Mouse (Mus musculus) large intestine, adult 2 months (tissue): ENCODE results near the gene Snap91. TPM values are rescaled to one million over a fixed set of nuclear protein-coding genes. Genes with fewer than 3 reads are reported as not detected.

Experiments
- DNase-seq: peaks from one replicate; pipeline ENCODE4 v3.0.0-alpha.2; 2012; ENCODE audit warnings: low read depth, low spot score
- WGBS: fragments of 180-500 bp; shearing (Covaris S2); methylation state at CpG from one replicate; pipeline ENCODE4 v1.1.7; 2018; 5-methylcytosine and 5-hydroxymethylcytosine counted together
- polyA plus RNA-seq: library from polyadenylated mRNA; depleted of rRNA; stranded (reverse); fragments of >200 nt; gene quantifications from 2 replicates; pipeline ENCODE4 v1.2.3, GENCODE M21; 2012; rRNA removed

The Snap91 gene
- polyA plus RNA-seq, result 0.58 and 0.75 TPM in 2 replicates

DNA sequence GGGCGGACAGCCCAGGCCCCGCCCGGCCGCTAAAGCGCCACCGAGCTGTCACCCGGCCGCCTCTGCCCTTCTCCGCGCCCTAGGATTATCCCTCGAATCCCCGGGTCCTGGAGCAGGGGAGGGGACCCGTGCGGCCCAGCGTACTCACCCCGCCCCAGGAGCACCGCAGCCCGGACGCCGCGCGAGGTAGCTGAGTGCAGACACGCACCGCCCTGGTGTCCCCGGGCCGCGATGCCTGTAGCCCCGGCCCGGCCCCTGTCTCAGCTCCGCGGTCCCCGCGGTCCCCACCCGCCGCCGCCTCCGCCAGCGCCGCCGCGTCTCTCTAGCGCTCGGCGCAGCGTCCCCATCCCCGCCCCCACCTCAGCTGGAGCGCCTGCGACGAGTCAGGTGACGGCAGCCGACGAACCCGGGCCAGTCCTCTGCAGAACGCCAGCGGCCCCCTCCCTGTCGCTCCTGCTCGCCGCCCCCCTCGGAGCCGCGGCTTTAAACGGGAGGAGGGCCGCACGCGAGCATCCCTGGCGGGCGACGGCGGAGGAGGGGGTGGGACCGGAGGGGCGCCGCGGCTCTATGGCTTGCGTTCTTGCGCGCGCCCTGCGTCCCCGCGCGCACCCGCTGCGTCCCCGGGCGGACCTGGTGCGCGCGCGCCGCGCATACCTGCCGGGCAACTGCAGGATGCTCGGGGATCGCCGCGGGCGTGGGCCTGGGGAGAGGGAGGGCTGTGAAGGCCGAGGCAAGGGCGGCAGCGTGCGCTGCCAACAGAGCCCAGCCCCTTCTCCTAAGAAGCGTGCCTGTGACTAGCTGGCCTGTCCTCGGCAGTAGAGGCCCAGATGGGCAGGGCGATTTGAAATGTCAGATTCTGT lies at the start of gene Snap91:
Snap91 (minus strand) TSS at position 542 of the 860 bp plus-strand sequence.
- DNase-seq, result no peak

DNA sequence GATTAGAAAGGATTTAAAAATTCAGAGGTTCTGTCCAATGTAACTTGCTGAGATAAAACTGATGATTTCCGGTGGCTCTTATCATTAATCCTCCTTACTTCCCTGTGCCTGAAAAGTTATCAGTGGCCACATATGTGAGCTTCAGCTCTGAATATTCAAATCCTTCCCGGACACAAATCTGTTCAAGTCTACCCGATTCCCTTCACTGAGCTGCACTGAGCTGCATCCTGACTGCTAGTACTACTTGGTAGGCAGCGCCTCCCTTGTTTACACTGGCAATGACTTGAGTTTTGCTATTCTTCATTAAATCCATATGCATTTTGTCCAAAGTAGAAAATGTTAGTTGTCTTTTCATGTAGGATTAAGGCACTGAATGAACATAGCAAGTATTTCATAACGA lies 46.1 kb upstream of the Snap91 start:
- no peak for DNase-seq
- WGBS, result 86% methylated on average over 5 of the region's 5 CpGs

More for the DNA sequence above, at the start of gene Snap91:
- WGBS, result 1% methylated on average over 104 of the region's 104 CpGs

DNA sequence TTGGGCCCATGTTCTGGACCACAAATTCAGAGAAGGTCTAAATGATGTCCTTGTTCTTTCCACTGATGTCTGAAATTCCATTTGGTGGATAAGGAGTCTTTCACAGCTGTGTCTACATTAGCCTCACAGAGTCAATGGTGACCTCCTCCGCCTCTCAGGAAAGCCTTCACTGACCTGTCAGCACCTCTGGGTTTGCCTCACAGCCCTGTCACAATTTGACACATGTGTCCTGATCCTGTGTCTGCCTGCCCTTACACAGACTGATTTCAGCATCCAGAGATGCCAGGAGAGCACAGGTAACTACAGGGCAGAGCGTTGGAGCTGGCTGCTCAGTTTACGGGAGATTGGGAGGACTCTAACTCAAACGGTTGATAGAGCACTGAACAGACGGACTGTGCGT lies 45.2 kb upstream of the Snap91 start:
- no peak for DNase-seq
- 71% methylated on average over 6 of the region's 6 CpGs for WGBS

DNA sequence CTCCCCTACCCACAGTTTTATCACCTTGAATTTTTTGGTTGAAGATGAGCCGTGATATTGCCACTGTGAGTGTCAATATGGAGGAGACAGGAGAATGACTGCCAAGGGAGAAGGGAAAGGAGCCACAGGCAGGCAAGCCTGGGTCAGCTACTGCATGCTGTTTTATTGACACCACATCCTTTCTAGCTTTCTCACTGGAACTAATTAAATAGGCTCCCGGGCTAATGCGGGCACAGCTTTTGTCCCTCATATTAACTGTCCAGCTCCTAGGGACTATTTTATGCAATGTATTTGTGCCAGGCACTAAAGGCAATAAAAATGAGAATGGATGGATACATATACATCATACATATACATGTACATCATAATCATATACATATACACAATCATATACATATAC lies 42.0 kb upstream of the Snap91 start:
- 86% methylated on average over 3 of the region's 3 CpGs for WGBS
- no peak for DNase-seq

DNA sequence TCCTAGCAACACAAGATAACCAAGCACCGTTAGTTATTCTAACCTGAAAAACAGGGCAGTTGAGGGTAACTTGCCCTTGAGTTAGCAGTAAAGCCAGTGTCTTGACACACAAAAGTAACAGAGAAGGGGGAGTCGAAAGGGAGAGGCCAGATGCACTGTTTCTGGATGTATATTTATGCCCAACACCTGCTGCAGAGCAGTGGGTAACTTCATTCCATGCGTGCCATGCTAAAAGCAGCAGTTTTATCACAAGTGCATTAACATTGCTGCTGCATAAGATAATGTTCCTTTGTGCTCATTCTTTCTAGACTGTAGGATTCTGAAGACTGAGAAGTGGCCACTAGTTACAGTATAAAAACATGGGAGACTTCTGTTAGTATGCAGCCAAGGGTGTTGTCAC lies 36.1 kb upstream of the Snap91 start:
- 65% methylated on average over 3 of the region's 3 CpGs for WGBS
- DNase-seq, result no peak

DNA sequence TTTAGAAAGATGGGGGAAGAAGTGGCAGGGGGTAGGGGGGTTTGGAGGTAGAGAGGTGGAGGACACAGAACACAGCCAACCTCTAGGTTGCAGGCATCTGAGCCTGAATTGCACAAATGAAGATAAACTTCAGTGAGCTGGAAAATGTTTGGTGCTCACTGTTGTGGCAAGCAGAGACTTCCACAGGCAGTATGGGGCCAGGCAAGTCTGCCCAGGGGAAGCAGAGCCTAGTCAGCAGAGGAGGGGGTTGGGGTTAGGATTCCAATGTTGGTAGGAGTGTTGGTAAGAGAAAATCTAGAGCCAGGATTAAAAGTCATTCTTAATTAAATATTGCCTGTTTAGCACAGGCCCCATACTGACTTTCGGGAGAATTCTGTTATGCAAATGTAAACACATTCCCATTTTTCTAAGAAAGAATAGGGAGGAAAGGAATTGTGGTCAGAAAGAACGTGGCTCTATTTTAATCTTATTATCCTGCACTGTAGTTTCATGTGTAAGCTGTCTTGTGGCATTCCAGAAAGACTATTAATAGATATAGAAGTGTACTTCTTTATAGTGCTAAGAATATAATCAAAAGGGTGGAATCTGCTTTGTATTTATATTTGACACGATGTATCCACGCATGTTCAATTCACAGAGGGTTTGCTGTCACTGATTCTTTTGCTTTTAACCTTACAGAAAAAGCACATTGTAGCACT lies 19.2 kb upstream of the Snap91 start:
- DNase-seq, result no peak
- WGBS, result 59% methylated on average over 4 of the region's 4 CpGs

DNA sequence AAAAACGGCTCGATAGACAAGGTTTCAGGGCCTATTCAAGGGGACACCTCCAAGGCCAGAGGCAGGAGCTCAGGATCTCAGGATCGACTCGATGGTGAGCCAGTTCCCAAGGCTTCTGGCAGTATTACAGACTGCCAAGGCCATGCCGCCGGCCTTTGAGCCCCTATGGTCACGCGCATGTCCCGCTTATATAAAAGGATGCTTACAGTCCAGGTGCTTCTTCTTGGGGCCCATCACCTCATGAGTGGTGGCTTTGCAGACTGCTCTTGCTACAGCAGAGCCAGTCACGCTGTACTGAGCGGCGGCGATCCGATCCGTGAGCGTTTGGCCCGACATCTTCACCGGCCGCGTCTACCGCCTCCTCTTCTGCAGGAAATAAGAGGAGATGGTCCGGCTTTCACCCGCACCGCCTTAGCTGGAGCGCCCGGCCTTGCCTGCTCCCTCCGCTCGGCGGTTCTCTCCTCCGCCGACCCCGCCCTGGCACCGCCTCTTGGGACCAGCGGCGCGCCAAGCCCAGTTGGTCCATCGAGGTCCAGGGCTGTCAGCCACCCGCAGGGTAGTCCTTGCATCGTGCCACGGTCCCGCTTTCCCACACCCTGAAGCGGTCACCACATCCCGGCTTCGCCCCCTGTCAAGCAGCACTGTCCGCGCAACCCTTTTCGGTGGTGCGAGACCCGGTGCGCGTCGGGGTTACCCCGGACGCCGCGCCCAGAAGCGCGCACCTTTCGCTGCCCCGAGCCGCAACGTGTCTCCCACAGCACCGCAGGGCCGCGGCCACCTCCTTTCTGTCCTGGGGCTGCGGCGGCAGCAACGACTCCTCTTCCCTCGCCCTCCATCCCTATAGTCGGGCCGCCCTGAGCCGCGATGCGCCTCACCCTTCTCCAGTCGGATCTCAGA lies 990 bp downstream of the Snap91 start:
- 2% methylated on average over 75 of the region's 75 CpGs for WGBS
- DNase-seq, result no peak

DNA sequence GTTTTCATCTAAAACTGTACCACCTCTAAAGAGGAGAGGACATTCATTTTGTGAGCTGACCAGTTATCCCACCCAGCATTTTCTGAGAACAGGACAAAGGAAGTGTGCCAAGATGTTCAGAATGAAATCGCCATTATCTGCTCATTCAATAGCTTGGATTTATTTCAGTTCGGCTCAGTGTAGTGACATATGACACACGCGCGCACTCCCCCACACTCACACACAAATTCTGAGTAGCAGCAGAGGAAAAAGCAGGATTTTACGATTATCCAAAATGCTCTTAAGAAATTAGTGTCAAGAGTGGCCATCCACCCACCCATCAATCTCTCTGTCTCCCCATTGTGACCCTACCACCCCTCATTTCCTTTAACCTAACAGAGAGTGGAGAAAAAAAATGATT lies 1.7 kb downstream of the Snap91 start:
- no peak for DNase-seq
- 71% methylated on average over 6 of the region's 6 CpGs for WGBS

DNA sequence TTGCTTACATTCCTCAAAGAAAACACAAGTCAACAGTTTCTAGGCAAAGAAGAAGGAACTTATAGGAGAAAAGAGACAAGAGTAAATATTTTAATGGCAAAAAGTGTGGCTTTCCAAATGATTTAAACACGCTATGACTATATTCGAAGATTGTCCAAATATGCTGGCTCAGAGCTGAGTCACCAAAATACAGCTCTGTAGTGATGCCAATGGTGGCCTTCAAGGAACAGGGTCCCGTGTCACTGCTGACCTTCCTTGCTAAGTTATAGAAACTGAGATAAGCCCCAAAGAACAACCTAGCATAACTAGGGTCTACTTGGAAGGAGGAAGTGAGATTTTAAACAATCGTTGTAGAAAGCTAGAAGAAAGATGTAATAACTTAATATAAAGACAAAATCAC lies 6.8 kb downstream of the Snap91 start:
- 61% methylated on average over 4 of the region's 4 CpGs for WGBS

DNA sequence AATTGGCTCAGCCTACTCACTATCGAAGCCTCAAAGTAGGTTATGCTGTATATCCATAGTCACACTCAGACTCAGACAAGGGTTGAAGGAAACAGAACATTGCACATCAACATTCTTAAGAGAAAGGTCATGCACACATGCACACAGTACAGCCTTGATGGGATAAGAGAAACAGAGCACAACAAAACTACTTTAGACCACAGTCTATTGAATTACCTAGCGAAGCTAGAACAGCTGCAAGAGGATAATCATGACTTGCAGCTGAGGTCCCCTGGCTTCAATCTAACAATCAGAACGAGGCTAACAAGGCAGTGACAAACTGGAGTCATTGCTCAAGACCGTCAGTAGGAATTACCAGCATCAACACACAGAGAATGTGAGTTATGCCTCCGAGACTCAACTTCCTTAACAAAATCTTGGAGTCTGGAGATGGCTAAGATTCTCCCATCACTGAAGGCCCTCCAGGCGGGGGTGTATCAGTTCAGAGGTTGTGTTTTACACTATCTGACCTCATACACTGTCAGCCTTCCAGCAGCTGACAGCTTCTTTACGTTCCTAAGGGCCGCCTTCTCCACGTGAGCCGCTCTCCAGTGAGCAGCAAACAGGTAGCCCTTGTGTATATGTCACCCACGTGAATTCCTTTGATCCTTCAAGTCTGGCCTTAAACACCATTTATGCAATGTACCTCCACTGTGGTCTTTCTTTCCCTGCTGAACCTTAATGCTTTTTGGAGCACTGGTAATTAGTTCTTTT lies 10.7 kb downstream of the Snap91 start:
- 52% methylated on average over 11 of the region's 11 CpGs for WGBS
- DNase-seq, result no peak

More for the DNA sequence above, 6.8 kb downstream of the Snap91 start:
- no peak for DNase-seq

DNA sequence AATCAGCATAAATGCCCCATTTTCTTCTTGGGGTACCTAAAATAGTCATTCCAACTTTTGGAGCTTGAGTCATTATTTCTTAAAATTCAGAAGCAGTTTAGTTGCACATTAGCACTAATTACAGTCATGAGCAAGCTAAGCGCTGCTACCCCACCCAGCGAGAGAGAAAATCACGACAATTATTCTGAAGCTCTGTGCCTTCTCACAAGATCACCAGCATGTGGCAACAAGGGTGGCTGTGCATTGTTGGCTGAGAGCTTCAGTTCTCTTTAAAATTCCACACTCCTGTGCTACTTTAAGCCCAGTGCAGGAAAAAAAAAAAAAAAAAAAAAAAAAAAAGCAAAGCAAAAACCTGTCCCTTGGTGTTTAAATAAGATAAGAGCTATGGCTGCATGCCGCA lies 22.4 kb downstream of the Snap91 start:
- WGBS, result 75% methylated on average over 4 of the region's 4 CpGs
- no peak for DNase-seq

DNA sequence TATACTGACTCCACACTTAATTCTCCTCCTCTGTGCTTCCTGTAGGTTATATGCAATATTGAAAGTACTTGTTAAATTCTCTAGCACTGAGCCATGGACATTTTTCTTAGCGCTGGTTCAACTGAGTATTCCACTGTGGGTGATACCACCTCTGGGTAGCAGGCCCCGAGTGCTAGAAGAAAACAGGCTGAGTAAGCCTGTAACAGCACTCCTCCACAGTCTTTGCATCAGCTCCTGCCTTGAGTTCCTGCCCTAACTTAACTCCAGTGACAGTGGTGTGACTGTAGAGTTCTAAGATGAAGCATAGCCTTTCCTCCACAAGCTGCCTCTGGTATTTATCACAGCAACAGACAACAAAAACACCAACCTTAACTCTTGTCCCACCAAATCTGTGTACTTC lies 22.8 kb downstream of the Snap91 start:
- WGBS, result 93% methylated on average over 2 of the region's 2 CpGs
- no peak for DNase-seq

DNA sequence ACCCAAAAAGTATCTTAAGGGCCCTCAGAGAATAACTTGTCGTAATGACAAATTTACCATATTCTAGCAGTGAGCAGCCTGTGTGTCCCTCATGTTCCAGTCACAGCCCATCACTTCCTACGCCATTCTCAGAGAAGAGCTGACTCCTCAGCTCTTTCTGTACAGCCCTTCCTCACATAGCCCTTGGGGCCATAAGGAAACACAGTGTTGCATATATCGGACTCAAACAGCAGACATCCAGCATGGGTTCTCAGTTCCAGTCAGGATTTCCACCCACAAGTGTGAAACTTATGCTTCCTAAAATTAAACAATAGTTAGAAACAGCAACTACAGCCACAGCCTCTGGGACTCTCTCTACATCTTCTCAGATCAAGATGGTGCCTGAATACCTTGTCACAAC lies 27.6 kb downstream of the Snap91 start:
- WGBS, result 88% methylated on average over 3 of the region's 3 CpGs

DNA sequence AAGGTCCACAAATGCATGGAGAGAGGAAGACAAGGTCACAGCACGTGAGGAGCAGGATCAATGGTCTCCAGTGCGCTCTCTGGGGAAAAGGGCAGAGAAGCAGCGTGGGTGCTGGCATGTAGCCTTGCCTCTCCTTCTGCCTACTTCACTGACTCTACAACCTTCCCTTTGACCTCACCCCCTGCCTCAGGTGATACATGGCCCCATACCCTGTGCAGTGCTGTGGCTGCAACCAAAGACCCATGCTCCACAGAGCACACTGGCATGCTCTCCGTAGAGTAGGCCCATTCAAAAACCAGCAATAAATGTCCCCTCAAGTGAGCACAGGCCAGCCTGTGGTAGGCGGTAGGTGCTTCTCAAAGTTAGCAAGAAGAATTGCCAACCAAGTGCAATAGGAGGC lies 28.8 kb downstream of the Snap91 start:
- WGBS, result 77% methylated on average over 5 of the region's 5 CpGs

More for the DNA sequence above, 27.6 kb downstream of the Snap91 start:
- no peak for DNase-seq

DNA sequence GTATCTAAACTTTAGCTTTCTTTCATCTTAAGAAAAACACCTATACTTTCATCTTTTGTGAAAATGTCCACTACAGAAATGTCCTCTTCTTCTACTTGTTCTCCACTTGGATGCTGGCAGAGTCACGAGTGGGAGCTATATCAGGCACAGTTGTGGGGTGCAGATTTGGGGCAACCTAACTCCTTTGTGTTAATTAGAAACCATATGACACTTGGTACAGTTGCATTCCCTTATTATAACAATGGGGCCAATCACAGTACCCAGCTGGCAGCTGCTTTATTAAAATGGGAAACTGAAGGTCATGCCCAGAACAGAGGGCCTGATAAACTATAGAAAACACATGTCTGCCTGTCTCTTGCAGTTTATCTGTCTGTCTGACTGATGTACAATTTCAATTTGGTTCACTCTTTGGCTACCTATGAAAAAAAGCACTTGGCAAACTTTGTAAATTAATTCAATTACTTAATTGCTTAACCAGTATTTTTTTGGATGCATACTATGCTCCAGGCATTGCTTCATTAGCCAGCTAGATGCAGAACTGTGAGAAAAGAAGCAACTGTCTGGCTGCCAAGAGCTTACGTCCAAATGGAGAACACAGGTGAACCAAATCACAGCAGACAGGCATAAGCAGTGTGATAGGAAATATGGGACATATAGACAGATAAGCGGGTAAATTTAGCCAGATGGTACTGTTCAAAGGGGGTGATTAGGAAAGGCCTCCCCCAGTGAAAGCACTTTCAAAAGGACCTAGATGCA lies 29.8 kb downstream of the Snap91 start:
- 72% methylated on average over 3 of the region's 3 CpGs for WGBS
- no peak for DNase-seq

More for the DNA sequence above, 28.8 kb downstream of the Snap91 start:
- DNase-seq, result no peak

DNA sequence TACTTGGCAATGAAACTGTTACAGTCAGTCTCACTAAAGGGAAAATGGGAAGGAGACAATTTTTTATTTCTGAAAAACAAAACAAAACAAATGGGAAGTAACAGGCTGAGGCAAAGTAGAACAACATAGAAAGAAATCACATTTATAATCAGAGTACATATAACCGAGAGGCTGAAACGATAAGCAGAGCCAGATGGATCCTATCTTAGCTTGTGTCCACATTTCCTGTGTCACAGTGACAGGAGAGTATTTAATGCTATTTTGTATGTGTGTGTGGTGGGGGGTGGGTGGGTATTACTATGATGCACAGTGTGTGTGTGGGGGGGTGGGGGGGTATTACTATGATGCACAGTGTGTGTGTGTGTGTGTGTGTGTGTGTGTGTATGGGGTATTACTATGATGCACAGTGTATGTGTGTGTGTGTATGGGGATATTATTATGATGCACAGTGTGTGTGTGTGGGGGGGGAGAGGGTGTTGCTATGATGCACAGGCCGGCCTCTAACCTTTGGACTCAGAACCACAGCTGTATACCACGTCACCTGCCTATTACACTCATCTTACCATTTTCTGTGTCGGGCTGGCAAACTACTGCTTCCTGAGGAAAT lies 36.6 kb downstream of the Snap91 start:
- no peak for DNase-seq
- WGBS, result 48% methylated on average over 5 of the region's 5 CpGs

DNA sequence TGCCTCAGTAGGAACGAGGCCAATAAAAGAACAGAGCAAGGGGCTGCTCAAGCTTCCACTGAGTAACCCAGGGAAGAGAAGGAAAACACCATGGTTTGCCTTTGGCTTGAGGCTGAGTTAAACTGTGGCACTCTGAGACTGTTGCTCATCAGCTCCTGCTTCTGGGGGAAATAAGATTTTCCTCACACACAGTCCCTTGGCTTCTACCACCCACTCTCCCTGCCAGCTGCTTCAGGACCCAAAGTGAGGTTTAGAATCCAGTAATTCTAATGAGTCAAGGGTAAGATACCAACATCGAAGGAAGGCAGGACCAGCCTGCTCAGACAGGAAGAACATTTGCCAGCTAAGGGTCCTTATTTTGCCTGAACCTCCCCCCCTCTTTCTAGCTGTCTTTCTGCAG lies 50.7 kb downstream of the Snap91 start:
- WGBS, result 53% methylated on average over 2 of the region's 2 CpGs
- no peak for DNase-seq

DNA sequence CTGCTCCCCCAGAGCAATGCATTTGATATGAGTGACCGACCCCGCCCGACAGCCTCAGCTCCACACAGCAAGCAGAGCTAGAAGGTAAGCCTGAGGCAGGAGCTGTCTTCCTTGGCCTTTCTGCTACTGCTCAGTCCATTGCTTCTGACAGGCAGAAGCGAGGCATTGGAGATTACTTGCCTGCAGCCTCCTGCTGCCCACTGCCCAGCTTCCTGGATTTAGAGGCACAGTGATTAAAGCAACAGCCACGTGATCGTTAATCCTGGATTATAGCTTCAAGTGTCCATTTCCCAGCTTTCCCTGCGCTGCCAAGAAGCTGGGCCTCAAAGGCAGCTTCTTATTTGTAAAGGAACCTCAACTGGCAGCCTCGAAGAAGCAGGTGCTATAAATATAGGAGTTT lies 51.4 kb downstream of the Snap91 start:
- 46% methylated on average over 8 of the region's 8 CpGs for WGBS

More for the DNA sequence above, 51.4 kb downstream of the Snap91 start:
- DNase-seq, result no peak
